Mouse (Mus musculus): ENCODE measurements at regions not wholly inside any gene's neighbourhood (a gene's known extent, or its start where the extent isn't known, plus 50 kb on each side); places are given as distances from the start of the nearest gene placed in this dataset.

- TF ChIP-seq POLR2A (IDR thresholded peaks at IDR 0.05; ENCODE audit: low read depth, low read length), result no peak
- TF ChIP-seq CTCF (IDR thresholded peaks at IDR 0.05; ENCODE audit: extremely low read depth, insufficient read depth, insufficient read length, insufficient replicate concordance), result no peak
These were observed 116.9 kb upstream of the Tsc22d1 start for GRCm38 (mm10) chr14:76297864-76298263.
